Mouse (Mus musculus) left cerebral cortex, adult 18-20 months (tissue): Measurements from ENCODE around the gene Pfn4. TPM values are rescaled to one million over a fixed set of nuclear protein-coding genes. Genes with fewer than 3 reads are reported as not detected.
"Not testable (repeated sequence)": the region's sequence is repeated elsewhere in the genome, so short reads cannot be mapped to it uniquely, and the experiment has no call there.

Source experiments
- DNase-seq, 2 experiments: peaks; one replicate each; pipeline ENCODE4 v3.0.0; 2021 to 2022; ENCODE audit warnings: low spot score in 2 of 2, mixed read lengths in 1 of 2
- total RNA-seq, 2 experiments: library from RNA; stranded (reverse); gene quantifications; 2 replicates each; pipeline ENCODE4 v1.2.3; 2021

Gene Pfn4
- total RNA-seq, 2 experiments from 2014 or later = 10.8 to 11.0 TPM

DNA sequence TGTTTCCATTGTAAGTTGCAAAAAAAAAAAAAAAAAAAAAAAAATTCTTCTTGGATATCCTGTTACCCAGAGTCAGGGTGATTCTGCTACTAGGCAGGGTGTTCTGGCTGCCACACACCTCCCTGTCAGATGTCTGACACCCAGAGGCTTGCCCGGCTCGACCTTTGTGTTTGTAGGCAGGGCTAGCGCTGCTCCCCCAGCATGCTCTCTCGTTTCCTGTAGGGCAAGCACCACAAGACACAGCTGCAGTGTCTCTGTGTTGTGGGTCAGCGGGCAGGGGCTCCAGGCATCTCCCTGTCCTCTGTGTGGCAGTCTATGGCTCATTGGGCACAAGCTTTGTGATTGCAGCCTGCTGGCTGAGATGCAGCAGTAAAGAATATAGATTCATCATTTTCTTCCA lies 14.8 kb downstream of the Pfn4 start:
- no peak for DNase-seq

DNA sequence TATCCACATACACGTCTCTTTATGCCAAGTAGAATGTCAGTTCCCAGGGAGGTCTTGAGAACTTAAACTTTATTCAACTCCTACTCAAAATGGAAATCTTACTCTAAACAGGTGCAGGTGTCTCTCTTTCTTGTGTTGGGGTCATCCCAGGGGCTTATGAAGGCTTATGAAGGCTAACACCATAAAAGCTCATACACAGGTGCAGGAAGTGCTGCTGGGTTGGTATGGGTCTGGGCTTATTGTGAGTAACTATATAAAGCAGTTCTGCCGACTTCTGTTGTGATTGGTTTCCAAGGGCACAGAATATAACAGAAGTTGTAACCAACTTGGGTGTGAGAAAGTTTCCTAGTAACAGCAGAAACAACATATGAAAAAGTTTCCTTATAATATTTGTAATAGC lies 15.6 kb downstream of the Pfn4 start:
- no peak for DNase-seq

DNA sequence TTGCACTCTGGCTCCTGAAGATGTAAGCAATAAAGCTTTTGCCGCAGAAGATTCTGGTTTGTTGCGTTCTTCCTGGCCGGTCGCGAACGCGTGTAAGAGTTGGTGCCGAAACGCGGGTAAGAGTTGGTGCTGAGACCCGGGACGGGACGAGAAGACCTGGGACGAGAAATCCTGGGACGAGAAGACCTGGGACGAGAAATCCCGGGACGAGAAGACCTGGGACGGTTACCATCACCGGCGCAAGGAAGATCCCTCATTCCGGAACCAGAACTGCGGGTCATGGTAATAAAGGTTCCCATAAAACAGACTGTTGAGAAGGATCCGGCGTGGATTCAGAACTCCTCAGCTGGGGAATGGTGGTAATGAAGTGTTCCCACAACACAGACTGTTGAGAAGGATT lies 19.3 kb downstream of the Pfn4 start:
- DNase-seq = not testable (repeated sequence)

DNA sequence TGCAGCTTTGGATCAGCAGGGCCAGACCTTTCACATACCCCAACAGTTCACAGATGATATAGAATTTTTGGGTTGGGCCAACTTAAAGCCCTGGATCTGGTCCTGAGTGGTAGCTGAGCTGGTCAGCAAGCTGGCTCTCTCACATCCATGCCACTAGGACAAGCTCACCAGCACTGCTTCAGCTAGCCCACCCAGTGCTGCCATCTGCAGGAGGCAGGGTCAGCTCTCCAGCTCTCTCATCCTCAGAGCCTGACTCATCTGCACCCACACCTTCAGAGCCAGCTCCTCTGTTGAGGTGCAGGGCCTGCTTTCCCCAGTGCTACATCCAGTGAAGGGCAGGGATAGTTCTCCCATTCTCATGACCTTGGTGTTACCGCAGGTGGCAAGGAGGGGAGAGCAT lies 24.9 kb downstream of the Pfn4 start:
- DNase-seq = peak; percentile 16 to 33

DNA sequence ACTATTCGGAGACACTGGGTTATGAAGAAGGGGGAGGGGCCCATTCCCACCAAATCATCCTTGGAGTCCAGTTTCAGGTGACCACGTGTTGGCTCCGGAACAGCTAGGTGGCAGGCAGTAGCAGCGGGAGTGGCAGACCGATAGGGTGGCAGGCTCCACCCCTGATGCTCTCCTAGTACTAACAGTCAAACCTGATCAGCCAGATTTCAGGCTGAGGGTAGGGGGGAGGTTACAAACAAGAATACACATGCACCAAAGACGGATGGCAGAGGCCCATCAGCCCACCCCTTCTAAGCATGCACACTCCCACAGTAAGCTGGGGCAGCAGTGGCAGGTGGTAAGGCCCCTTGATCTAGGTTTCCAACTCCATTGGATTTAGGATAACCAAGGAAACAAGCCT lies 28.6 kb downstream of the Pfn4 start:
- DNase-seq = not testable (repeated sequence)

DNA sequence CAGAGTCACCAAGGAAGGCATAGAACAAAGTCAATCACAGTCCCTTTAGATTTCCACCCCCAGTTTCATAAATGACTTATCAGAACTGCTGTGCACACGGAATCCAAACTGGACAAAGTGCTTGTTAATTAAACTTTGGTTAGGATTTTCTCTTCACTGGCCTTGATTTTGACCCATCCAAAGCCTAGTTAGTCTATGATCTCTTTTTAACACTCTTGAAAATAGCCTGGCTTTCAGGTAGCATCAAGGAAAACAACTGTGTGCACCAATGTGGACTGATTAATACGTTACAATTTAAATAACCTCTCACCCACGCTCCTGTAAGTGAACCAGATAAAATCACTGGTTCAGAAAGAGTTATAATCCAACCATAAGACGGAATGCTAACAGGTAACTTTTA lies 42.2 kb downstream of the Pfn4 start:
- no peak for DNase-seq

DNA sequence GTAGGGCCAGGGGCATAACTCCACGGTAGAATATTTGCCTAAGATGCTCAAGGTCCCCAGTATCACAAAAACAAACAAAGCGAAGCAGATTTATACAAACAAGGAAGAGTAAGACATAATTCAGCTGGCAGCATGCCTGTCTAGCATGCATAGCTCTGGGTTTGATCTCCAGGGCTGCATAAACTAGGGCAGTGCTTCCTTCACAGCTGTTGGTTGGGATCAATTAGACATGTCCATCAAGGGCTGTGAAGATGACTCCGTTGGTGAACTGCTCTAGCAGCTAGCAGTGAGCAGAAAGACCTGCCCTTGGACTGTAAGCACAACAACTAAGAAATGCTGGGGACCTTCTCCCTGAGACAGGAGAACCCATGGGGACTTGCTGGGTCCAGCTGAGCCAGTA lies 42.9 kb downstream of the Pfn4 start:
- no peak for DNase-seq

DNA sequence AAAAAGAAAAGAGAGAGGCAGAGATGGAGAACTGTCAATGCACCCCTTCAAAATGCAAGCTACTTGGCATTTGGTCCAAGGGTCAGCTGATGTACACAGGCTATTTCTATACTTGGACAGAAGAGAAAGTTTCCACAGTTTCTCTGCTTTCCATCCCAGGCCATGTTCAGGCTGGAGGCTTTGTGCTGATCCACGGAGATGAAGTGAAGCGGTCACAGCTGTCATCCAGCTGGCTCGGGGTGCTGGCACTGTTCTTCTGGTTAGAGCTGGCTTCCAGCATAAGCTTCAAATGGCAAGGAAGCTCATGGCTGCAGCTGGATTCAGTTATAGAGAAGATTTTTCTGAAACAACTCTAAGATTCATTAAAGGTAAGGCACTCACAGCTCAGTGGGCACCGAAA lies 44.8 kb downstream of the Pfn4 start:
- DNase-seq = no peak

DNA sequence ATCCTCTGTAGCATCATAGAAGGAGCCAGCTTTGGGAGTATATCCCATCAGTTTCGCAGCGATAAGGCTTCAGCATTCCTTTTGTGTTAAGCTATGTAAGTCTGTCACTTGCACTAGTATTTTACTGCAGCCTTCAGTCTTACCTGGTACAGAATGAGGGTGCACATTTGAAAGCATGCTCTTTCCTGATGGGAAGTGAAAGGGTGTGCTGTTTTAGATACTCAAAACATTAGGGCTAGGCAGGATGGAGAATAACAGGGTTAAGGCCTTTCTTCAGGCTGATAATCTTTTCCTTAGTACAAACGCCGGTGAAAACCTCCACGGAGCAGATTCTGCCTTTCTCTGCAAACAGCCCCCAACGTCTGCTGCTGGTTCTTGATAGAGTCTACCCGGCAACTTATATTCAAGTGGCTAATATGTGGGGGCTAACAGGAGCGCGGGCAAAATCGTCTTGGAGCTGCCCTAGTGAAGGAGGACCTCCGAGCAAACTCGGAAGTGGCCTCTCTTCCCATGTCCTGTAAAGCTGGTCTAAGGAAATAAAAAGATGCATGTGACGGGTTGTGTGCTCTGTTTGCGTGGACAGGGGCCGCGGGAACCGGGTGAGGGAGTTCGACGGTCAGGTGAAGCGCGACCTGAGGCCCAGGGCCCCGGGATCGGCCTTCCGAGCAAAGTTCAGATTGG lies 48.0 kb downstream of the Pfn4 start:
- no peak for DNase-seq

DNA sequence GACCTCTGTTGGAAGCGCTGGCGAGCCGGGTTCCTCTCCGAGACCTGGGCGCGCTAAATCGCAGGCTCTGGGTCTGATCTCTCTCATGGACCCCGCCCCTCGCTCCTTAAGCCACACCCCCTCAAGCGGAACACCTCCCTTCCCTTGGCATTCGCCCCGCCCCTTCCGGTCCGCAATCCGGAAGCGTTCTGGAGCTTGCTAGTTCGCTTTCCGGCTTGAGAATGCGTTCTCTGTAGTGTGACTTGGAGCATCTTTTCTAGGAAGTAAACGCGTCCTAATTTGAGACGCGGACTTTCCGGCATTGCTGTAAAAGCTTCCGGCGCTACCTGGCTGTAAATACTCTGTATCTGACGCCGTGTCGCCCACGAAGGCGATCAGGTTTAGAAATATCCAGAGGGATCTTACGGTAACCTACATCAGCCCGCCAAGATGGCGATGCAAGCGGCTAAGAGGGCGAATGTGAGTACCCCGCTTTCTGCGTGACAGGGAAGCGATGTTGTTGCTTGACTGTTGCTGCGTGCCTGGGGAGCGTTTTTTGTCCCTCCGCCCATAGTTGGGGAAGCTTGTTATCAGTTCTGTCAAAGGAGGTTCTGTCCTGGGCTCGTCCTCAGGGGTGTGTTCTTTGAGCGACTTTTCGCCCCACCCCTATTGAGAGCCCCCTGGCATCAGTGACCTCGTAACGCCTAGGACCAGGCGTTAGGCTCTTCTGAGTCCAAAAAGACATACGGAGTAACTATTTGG lies 48.7 kb downstream of the Pfn4 start, which contains the start of gene Sf3b6:
Gene Sf3b6 (plus strand): TSS at position 184 of the 741 bp plus-strand sequence.
- peak; percentile 98 for DNase-seq

DNA sequence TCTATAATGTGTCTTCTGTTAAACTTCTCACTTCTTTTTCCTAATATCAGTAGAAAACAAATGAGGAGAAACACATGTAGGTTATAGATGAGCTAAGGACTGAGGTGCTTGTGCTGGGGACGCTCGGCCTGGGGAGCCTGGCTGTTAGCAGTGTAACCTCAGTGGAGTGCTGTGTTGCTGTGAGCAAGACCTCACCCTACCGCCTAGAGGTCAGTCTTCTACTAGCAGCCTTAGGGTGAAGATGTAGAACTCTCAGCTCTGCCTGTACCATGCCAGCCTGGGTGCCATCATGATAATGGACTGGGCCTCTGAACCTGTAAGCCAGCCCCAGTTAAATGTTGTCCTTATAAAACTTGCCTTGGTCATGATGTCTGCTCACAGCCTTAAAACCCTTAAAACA lies 58.4 kb downstream of the Pfn4 start:
- DNase-seq = no peak

Other genes starting within 250 kb of the Pfn4 start
- 10 to 100 TPM; 72.4 to 74.2 TPM for gene Itsn2, start 176.4 kb upstream of the Pfn4 start, total RNA-seq
- gene Gm3625, start 176.1 kb upstream of the Pfn4 start, total RNA-seq = not detected
- gene Fam228a, start 30.6 kb upstream of the Pfn4 start, total RNA-seq = 1 to 10 TPM; 1.7 to 1.9 TPM
- 10 to 100 TPM; 15.0 to 24.1 TPM for gene Fam228b, start 245 bp downstream of the Pfn4 start, total RNA-seq
- gene Sf3b6, start 48.5 kb downstream of the Pfn4 start, total RNA-seq = 10 to 100 TPM; 72.6 to 84.1 TPM
- gene Fkbp1b, start 72.6 kb downstream of the Pfn4 start, total RNA-seq = 10 to 100 TPM; 44.3 to 48.2 TPM
- 10 to 100 TPM; 12.0 to 12.9 TPM for gene Wdcp, start 74.3 kb downstream of the Pfn4 start, total RNA-seq
- under 1 TPM; 0.40 to 0.63 TPM for gene Mfsd2b, start 105.3 kb downstream of the Pfn4 start, total RNA-seq
- gene Ubxn2a, start 138.7 kb downstream of the Pfn4 start, total RNA-seq = 10 to 100 TPM; 57.3 to 62.2 TPM
- gene Atad2b, start 148.3 kb downstream of the Pfn4 start, total RNA-seq = 10 to 100 TPM; 29.6 to 30.6 TPM